Mouse (Mus musculus) forebrain, postnatal 0 days (tissue): Measurements from ENCODE around the gene Ppm1e. TPM values are rescaled to one million over a fixed set of nuclear protein-coding genes. Genes with fewer than 3 reads are reported as not detected.
A peak's percentile ranks its signal among the peaks of the same experiment; 100 is the strongest.
"Not testable (repeated sequence)": the region's sequence is repeated elsewhere in the genome, so short reads cannot be mapped to it uniquely, and the experiment has no call there.

Experiments used
- ATAC-seq: fragments of 200-750 bp; cut with Nextera tagmentation; 2 replicates; pipeline ENCODE4 v1.8.0; 2017; ENCODE audit warnings: mild to moderate bottlenecking, moderate library complexity
- DNase-seq: peaks from one replicate; pipeline ENCODE4 v3.0.0-alpha.2; 2015
- H3K27ac ChIP-seq: fragments of 300-500 bp; sonication (generic); 2 replicates; pipeline ENCODE4 v1.5.1; 2014; ENCODE audit warnings: low read depth, mild to moderate bottlenecking, antibody characterized with exemption, low read length, moderate library complexity, mixed read lengths
- H3K27me3 ChIP-seq: fragments of 300-500 bp; sonication (generic); 2 replicates; pipeline ENCODE4 v1.6.1; 2014; ENCODE audit warnings: mild to moderate bottlenecking, low read length, mixed read lengths; ENCODE audit not compliant: insufficient read depth
- H3K36me3 ChIP-seq: fragments of 300-500 bp; sonication (generic); 2 replicates; pipeline ENCODE4 v1.6.1; 2014; ENCODE audit warnings: mild to moderate bottlenecking, moderate library complexity; ENCODE audit not compliant: insufficient read depth
- H3K4me1 ChIP-seq: fragments of 300-500 bp; sonication (generic); 2 replicates; pipeline ENCODE4 v1.6.1; 2014; ENCODE audit warnings: antibody characterized with exemption; ENCODE audit not compliant: insufficient read depth
- H3K4me2 ChIP-seq: fragments of 300-500 bp; sonication (generic); 2 replicates; pipeline ENCODE4 v1.6.1; 2014; ENCODE audit warnings: low read depth, mild to moderate bottlenecking, moderate library complexity
- H3K4me3 ChIP-seq: fragments of 300-500 bp; sonication (generic); 2 replicates; pipeline ENCODE4 v1.5.1; 2014; ENCODE audit warnings: low read depth, low read length, mixed read lengths
- H3K9ac ChIP-seq: fragments of 300-500 bp; sonication (generic); 2 replicates; pipeline ENCODE4 v1.6.1; 2014; ENCODE audit warnings: mild to moderate bottlenecking
- H3K9me3 ChIP-seq: fragments of 300-500 bp; sonication (generic); 2 replicates; pipeline ENCODE4 v1.6.1; 2016; ENCODE audit warnings: low read length
- CTCF ChIP-seq: sonication (generic); IDR thresholded peaks from 2 replicates; pipeline ENCODE4 v1.5.1; 2016; ENCODE audit warnings: antibody characterized with exemption, control low read depth, low read depth
- whole genome bisulfite sequencing: fragments of 180-500 bp; shearing (Covaris S2); extraction: QIAGEN DNeasy Blood & Tissue Kit; methylation state at CpG from one replicate; pipeline ENCODE4 v1.1.7; 2014; 5-methylcytosine and 5-hydroxymethylcytosine counted together
- polyA plus RNA-seq: library from polyadenylated mRNA; unstranded; fragments of >200 nt; fragmentation: Nextera tagmentation; extraction: Ambion mirVana; gene quantifications from 2 replicates; pipeline ENCODE4 v1.2.1, GENCODE M21; 2015
- total RNA-seq: library from RNA; depleted of rRNA; stranded (reverse); fragments of >200 nt; gene quantifications from 2 replicates; pipeline ENCODE4 v1.2.3, GENCODE M21; 2014

The Ppm1e gene
- total and polyA plus RNA-seq, 2 experiments from 2014 or later: 18.9 to 85.0 TPM

DNA sequence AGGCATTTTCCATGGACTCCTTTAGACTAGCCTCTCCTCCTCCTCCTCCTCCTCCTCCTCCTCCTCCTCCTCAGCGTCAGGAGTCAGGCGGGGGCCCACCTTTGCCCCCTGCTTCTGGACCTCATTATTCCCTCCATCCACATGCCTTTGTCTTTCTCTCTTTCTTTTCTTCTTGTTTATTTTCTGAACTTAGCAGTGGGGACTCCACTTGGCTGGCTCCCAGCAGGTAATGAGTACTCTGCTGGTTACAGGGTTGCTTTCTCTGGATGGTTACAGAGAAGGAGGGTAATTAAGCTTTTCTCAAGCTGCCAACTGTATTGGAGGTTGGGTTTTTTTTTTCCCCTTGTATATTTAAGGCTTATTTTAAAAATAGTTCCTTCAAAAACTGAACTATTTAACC, 87.9 kb downstream of the Ppm1e start:
- TF ChIP-seq CTCF: no peak
- ATAC-seq: peak; percentile 65; the same call in 1 of the 2 replicates
- Histone ChIP-seq H3K4me2 (no peak overlapping the region), H3K9me3 (no peaks in the 10 kb centered on the region), H3K4me3 (no peak overlapping the region), H3K9ac (no peak overlapping the region), H3K27me3 (no peaks in the 10 kb centered on the region), H3K36me3 (no peaks in the 10 kb centered on the region), H3K4me1 (no peaks in the 10 kb centered on the region; the same call in 1 of the 2 replicates), H3K27ac (peak overlapping the region; percentile 35; the same call in 1 of the 2 replicates)
- WGBS: 7% methylated on average over 2 of the region's 2 CpGs
- DNase-seq: no peak

- peak overlapping the region; percentile 35; the same call in 1 of the 2 replicates for H3K27ac ChIP-seq
Measured at GRCm38 (mm10) chr11:87270446-87270845, 88.4 kb downstream of the Ppm1e start.

GRCm38 (mm10) chr11:87268803-87269202, 90.0 kb downstream of the Ppm1e start:
- H3K4me3 ChIP-seq: no peak overlapping the region
- no peaks in the 10 kb centered on the region; the same call in 1 of the 2 replicates for H3K4me1 ChIP-seq
- WGBS: 91% methylated on average over 2 of the region's 2 CpGs
- no peak overlapping the region for H3K4me2 ChIP-seq
- no peak overlapping the region for H3K27ac ChIP-seq
- no peaks in the 10 kb centered on the region for H3K9me3 ChIP-seq
- H3K9ac ChIP-seq: no peak overlapping the region
- H3K36me3 ChIP-seq: no peaks in the 10 kb centered on the region
- DNase-seq: no peak
- ATAC-seq: no peak
- peak; percentile 36 for TF ChIP-seq CTCF
- H3K27me3 ChIP-seq: no peaks in the 10 kb centered on the region

More at GRCm38 (mm10) chr11:87270446-87270845, 88.4 kb downstream of the Ppm1e start:
- no peak for DNase-seq
- Histone ChIP-seq H3K4me3 (no peak overlapping the region), H3K4me1 (no peaks in the 10 kb centered on the region; the same call in 1 of the 2 replicates), H3K9me3 (no peaks in the 10 kb centered on the region), H3K36me3 (no peaks in the 10 kb centered on the region), H3K4me2 (no peak overlapping the region), H3K27me3 (no peaks in the 10 kb centered on the region), H3K9ac (no peak overlapping the region)
- ATAC-seq: peak; percentile 53; the same call in 1 of the 2 replicates
- no peak for TF ChIP-seq CTCF
- WGBS: 18% methylated on average over 4 of the region's 4 CpGs

DNA sequence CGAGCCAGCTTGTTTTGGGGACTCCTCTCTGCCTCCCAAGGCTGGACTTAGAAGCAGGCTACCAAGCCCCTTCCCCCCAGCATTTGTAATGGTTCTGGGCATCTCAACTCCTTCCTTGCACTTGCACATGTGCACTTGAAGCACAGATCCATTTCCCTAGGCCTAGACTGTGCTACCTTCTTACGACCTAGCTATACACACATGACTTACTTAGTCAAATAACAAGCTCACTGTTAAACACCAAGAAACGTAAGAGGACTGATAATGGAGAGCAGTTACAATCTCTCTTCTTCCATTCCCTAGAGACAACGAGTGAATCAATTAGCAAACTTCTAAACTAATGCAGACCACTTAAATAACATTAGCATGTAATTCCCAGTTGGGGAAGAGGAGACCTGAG, 92.6 kb downstream of the Ppm1e start:
- H3K27me3 ChIP-seq: no peaks in the 10 kb centered on the region
- H3K9me3 ChIP-seq: no peaks in the 10 kb centered on the region
- WGBS: 58% methylated on average over 4 of the region's 4 CpGs
- DNase-seq (no peak), ATAC-seq (no peak)
- no peak for TF ChIP-seq CTCF
- no peaks in the 10 kb centered on the region for H3K36me3 ChIP-seq
- no peak overlapping the region for H3K4me3 ChIP-seq
- H3K9ac ChIP-seq: no peak overlapping the region
- no peak overlapping the region for H3K4me2 ChIP-seq
- H3K4me1 ChIP-seq: no peaks in the 10 kb centered on the region; the same call in 1 of the 2 replicates
- no peak overlapping the region for H3K27ac ChIP-seq

GRCm38 (mm10) chr11:87263946-87264345, 94.9 kb downstream of the Ppm1e start:
- H3K36me3 ChIP-seq: no peaks in the 10 kb centered on the region
- H3K4me3 ChIP-seq: no peak overlapping the region
- H3K4me1 ChIP-seq: no peaks in the 10 kb centered on the region
- DNase-seq (no peak), ATAC-seq (no peak)
- no peaks in the 10 kb centered on the region for H3K9me3 ChIP-seq
- H3K27me3 ChIP-seq: no peaks in the 10 kb centered on the region
- H3K9ac ChIP-seq: no peak overlapping the region
- WGBS: 29% methylated on average over 7 of the region's 7 CpGs
- no peak for TF ChIP-seq CTCF
- no peak overlapping the region for H3K4me2 ChIP-seq
- H3K27ac ChIP-seq: no peak overlapping the region

- H3K36me3 ChIP-seq, H3K9ac ChIP-seq, H3K4me1 ChIP-seq, H3K9me3 ChIP-seq, H3K4me3 ChIP-seq, DNase-seq, H3K27me3 ChIP-seq, H3K4me2 ChIP-seq, ATAC-seq, H3K27ac ChIP-seq: not testable (repeated sequence)
- peak; percentile 21; the same call in 1 of the 2 replicates for TF ChIP-seq CTCF
- WGBS: 77% methylated on average over 4 of the region's 4 CpGs
Measured at GRCm38 (mm10) chr11:87261705-87262104, 97.1 kb downstream of the Ppm1e start.

DNA sequence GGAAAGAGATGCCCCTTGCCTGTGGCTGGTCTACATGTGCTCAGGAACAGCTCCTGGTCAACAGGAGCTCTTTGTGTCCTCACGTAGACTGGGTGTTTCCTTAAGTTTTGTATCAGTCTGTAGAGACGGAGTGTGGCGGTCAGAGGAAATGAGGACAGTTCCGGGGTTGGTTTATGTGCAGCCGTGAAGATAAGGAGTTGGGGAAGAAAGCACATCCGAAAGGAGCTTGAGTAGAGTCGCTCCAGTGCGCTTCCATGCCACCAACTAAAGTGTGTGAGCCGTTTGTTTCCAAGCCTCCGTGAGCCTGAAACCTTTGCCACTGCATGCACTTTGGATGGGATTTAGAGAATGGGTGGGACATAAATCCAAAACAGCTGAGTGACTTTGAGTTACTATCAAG, 99.0 kb downstream of the Ppm1e start:
- H3K27me3 ChIP-seq: no peaks in the 10 kb centered on the region
- DNase-seq: no peak
- H3K9me3 ChIP-seq: no peaks in the 10 kb centered on the region
- 90% methylated on average over 10 of the region's 10 CpGs for WGBS
- no peaks in the 10 kb centered on the region for H3K36me3 ChIP-seq
- H3K9ac ChIP-seq: no peak overlapping the region
- no peaks in the 10 kb centered on the region for H3K4me1 ChIP-seq
- no peak for ATAC-seq
- TF ChIP-seq CTCF: no peak
- no peak overlapping the region for H3K4me3 ChIP-seq
- no peak overlapping the region for H3K27ac ChIP-seq
- H3K4me2 ChIP-seq: no peak overlapping the region
